Mouse (Mus musculus) T-helper 17 cell (primary cell): Measurements from ENCODE around the gene Pbx1.
"Not testable (repeated sequence)": the region's sequence is repeated elsewhere in the genome, so short reads cannot be mapped to it uniquely, and the experiment has no call there.

Experiments used
- in situ Hi-C, 2 experiments: fragments of 300-600 bp; cut with MboI, MseI; formaldehyde crosslinking; loops; 1 replicate in 1 of 2; 2 replicates in 1 of 2; pipeline ENCODE4 v1.15.1; 2025; ENCODE audit warnings: high pct_unique_total_duplicates in 2 of 2

The Pbx1 gene

GRCm38 (mm10) chr1:168432232-168432280, at the start of gene Pbx1:
Gene Pbx1 (minus strand): TSS chr1:168432270.
- in situ Hi-C loops, result not testable (repeated sequence)

GRCm38 (mm10) chr1:168479626-168480025, 47.6 kb upstream of the Pbx1 start:
- in situ Hi-C loops, result no loop called here

- in situ Hi-C loops, result no loop called here
These were observed 46.8 kb upstream of the Pbx1 start for GRCm38 (mm10) chr1:168478829-168479228.

GRCm38 (mm10) chr1:168476917-168477316, 44.8 kb upstream of the Pbx1 start:
- in situ Hi-C loops, result no loop called here

- in situ Hi-C loops, result no loop called here
These were observed 44.3 kb upstream of the Pbx1 start for GRCm38 (mm10) chr1:168476216-168476897.

- in situ Hi-C loops, result no loop called here
These were observed 43.6 kb upstream of the Pbx1 start for GRCm38 (mm10) chr1:168475579-168476208.

GRCm38 (mm10) chr1:168473255-168474069, 41.4 kb upstream of the Pbx1 start:
- in situ Hi-C loops, result no loop called here

GRCm38 (mm10) chr1:168472545-168473254, 40.6 kb upstream of the Pbx1 start:
- in situ Hi-C loops, result no loop called here

GRCm38 (mm10) chr1:168459426-168459825, 27.4 kb upstream of the Pbx1 start:
- in situ Hi-C loops, result no loop called here

GRCm38 (mm10) chr1:168457191-168457747, 25.2 kb upstream of the Pbx1 start:
- in situ Hi-C loops, result no loop called here

- in situ Hi-C loops, result no loop called here
These were observed 23.1 kb upstream of the Pbx1 start for GRCm38 (mm10) chr1:168455178-168455577.

GRCm38 (mm10) chr1:168433671-168434070, 1.6 kb upstream of the Pbx1 start:
- in situ Hi-C loops, result no loop called here

GRCm38 (mm10) chr1:168432281-168432725, 233 bp upstream of the Pbx1 start:
- in situ Hi-C loops, result no loop called here

- in situ Hi-C loops, result no loop called here
These were observed 299 bp downstream of the Pbx1 start for GRCm38 (mm10) chr1:168431711-168432231.

GRCm38 (mm10) chr1:168430868-168431710, 981 bp downstream of the Pbx1 start:
- in situ Hi-C loops, result no loop called here

- in situ Hi-C loops, result no loop called here
These were observed 2.0 kb downstream of the Pbx1 start for GRCm38 (mm10) chr1:168429856-168430644.

- in situ Hi-C loops, result no loop called here
These were observed 2.7 kb downstream of the Pbx1 start for GRCm38 (mm10) chr1:168429406-168429805.

GRCm38 (mm10) chr1:168428255-168428654, 3.8 kb downstream of the Pbx1 start:
- in situ Hi-C loops, result no loop called here

GRCm38 (mm10) chr1:168427596-168427995, 4.5 kb downstream of the Pbx1 start:
- in situ Hi-C loops, result no loop called here

GRCm38 (mm10) chr1:168426900-168427299, 5.2 kb downstream of the Pbx1 start:
- in situ Hi-C loops, result no loop called here
